Mouse (Mus musculus): ENCODE measurements around the gene Gm10300. TPM values are rescaled to one million over a fixed set of nuclear protein-coding genes. Genes with fewer than 3 reads are reported as not detected.
A peak's percentile ranks its signal among the peaks of the same experiment; 100 is the strongest.

Gene Gm10300
- total RNA-seq, 2 experiments from 2014 or later = 0.10 TPM; not detected in 1

DNA sequence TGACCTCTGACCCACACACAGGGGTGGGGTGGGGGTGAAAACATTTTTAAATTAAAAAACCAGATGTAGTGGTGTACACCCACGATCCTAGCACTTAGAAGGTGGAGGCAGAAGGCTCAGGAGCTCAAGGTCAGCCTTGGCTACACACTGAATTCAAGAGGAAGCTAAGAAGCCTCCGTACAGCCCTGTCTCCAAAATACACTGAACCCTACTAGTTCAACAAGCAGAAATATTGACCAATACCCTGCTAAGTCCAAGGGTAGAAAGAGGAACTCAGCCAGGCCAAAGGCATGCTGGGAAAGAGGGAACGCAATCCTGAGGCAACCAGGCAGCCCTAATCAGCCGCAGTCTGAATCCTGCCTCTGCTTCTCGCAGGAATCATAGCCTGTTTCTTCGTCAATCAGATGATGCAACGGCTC, 3.8 kb downstream of the Gm10300 start:
- DNase-seq (ENCODE audit: low spot score in 2 of 2) = no peak

DNA sequence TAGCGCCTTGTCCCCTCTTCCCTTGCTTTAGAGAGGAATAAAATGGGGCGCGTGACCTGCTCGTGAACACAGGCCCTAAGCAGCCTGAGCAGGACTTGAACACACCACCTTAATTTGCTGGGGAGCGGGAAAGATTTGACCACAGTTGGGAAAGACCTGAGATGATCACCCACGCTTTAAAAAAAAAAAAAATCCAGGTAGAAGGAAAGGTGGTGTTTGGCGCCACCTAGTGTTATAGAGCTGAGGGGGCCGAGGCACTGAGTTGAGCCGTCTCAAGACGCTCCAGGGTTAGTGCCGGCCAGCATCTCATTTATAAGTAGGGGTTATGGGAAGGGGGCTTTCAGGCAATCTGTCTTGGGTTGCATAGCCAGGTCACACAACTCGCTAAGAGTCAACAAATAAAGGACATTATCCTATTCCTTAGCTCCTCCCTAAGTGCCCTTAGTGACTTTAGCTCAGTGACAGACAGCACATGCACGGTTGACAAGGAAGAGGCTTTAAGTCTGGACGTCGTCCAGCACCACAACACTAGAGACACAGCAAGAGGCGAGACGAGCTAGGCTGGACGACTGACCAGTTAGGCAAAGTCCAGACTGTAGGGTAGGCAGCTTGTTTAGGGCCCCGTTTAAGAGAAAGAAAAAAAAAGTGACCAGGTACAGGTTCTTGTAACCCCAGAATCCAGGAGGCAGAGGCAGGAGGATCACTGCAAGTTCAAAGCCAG, 5.2 kb downstream of the Gm10300 start:
- DNase-seq (ENCODE audit: low spot score in 2 of 2) = peak in 1 of 2 experiments; percentile 58

GRCm38 (mm10) chr4:132080492-132080983, 6.0 kb downstream of the Gm10300 start:
- no peak for DNase-seq (ENCODE audit: low spot score in 2 of 2)

- DNase-seq (ENCODE audit: low spot score in 2 of 2) = no peak
Measured at GRCm38 (mm10) chr4:132085114-132085513, 10.6 kb downstream of the Gm10300 start.

DNA sequence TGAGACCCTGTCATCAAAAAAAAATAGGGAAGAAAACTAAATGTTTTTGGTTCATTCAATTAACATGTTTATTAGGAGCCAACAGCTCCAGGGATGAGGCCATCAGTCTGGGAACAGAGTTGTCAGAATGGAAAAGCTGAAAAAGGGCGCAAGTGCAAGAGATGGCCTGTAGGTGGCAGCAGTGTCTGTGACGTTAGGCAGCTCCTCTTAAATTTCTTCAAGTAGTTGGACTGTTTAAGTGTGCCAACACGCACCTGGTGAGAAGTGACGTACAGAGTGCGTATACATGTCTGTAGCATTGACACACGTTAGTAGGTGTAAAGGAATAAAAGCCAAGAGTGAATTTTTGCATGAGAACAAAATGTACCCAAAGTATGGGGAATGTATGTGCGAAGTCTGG, 14.4 kb downstream of the Gm10300 start:
- DNase-seq (ENCODE audit: low spot score in 2 of 2) = peak in 1 of 2 experiments; percentile 47

DNA sequence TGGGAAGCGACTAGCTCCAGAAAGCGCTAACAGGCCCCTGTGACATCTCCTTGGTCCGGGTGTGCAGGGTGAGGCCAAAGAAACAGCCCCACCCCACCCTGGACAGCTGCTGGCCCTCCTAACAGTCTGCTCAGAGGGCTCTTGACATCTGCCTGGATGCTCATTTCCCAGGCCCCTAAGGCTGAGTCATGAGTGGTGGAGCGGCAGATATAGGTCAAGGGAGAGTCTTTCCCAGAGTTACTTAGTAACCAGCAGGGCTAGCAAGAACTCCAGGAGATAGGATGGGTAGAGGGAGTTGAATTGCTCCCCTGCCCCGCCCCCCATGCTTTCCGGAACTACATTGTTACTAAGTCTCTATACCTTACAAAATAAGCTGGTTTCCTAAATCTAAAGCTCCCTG, 18.6 kb downstream of the Gm10300 start:
- no peak for DNase-seq (ENCODE audit: low spot score in 2 of 2)

DNA sequence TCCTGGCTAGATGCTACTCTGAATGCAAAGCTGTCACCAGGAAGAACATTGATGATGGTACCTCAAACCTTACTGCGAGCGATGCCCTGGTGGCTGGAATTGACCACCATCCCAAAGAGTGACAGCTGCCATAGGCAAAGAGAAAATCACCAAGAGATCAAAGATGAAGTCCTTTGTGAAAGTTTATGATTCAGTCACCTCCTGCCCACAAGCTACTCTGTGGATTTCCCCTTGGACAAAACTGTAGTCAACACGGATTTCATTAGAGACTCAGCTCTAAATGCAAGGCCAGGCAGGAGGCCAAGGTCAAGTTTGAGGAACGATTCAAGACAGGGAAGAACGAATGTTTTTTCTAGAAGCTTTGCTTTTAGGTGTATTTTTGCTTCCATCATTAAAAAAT, 19.4 kb downstream of the Gm10300 start:
- no peak for DNase-seq (ENCODE audit: low spot score in 2 of 2)

DNA sequence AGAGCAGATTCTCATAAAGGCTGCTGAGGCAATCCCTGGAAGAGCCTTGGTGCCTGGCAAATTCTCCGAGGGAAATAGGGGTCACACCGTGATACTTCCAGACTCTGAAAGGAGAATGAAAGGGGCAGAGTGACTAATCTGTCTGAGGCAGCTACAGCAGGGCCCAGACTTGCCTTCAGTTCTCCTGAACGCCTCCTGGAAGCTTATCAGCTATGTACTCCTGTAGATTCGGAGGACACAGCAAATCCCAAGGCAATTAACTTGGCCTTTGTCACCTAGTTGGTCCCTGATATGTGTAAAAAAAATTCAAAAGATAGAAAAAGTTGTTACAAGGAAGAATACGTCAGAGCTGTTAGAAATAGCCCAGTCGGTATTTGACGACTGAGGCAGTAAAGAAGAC, 20.5 kb downstream of the Gm10300 start:
- no peak for DNase-seq (ENCODE audit: low spot score in 2 of 2)

DNA sequence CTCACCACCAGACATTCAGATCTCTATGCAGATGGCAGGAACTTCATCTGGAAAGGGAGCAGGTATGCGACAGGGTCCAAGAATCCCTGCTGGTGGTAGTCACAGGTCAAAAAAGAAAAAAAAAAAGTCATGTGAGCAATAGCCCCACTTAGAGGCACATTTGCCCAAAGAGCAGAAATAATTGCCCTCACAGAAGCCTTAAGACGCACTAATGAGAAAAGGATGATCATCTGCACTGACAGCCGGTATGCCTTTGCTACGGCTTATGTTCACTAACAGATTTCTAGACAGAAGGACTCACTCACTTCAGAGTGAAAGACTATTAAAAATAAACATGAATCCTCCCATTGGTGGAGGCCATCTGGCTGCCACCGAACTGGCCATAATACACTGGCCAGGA, 25.1 kb downstream of the Gm10300 start:
- DNase-seq (ENCODE audit: low spot score in 2 of 2) = no peak

GRCm38 (mm10) chr4:132101152-132101551, 26.7 kb downstream of the Gm10300 start:
- no peak for DNase-seq (ENCODE audit: low spot score in 2 of 2)

- DNase-seq (ENCODE audit: low spot score in 2 of 2) = no peak
Measured at GRCm38 (mm10) chr4:132108221-132108620, 33.7 kb downstream of the Gm10300 start.

DNA sequence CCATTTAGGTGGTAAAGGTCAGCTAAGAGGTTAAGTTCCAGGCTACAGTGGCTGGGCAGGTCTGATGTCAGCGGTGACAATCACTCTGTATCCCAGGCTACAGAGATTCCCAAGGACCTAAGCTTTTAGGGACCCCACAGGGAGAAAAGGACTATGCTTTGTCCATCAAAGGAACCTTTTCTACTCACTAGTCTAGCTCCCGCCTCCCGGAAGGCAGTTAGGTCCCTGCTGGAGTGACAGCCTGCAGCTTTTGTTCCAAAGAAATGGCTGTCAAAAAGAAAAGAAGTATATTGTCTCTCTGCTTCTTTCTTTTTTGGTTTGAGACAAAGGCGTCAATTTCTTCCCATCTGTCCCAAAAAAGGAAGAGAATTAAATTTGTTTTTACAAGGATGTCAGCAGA, 36.7 kb downstream of the Gm10300 start:
- DNase-seq (ENCODE audit: low spot score in 2 of 2) = no peak

- DNase-seq (ENCODE audit: low spot score in 2 of 2) = peak in 1 of 2 experiments; percentile 16
Measured at GRCm38 (mm10) chr4:132113411-132114095, 39.1 kb downstream of the Gm10300 start.

DNA sequence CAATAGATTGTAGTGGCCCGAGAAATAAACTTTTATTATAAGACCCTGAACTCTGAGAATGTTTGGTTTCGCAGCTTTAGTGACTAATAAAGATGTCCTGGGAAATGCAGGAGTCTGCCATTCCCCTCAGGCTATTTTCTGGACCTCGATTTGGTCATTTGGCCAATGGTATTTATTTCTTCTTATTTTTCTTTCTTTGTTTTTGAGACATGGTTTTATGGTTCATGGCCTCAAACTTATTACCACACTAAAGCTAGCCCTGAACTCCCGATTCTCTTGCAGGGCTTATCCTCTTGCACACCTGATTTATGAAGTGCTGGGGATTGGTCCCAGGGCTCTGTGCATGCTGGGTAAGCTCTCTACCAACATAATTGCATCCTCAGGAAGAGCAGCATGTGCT, 41.8 kb downstream of the Gm10300 start:
- no peak for DNase-seq (ENCODE audit: low spot score in 2 of 2)

DNA sequence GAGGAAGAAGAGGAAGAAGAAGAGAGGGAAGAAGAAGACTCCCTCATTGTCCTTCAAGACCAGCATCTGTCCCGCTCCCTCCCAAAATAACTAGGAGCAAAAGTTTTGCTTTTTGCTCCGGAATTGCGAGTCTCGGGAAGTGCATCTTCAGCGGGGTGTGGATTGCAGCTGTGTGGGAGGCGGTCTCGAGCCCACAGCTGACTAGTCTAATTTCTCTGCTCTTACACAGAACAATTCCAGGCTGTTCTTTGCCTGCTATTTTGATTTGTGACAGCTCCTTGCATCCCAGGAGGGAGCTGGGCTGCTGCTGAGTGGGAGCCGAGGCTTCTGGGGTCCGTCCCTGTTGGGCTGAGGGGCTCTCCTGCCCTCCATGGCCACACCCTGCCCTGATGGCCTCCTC, 45.1 kb downstream of the Gm10300 start:
- DNase-seq (ENCODE audit: low spot score in 2 of 2) = no peak

DNA sequence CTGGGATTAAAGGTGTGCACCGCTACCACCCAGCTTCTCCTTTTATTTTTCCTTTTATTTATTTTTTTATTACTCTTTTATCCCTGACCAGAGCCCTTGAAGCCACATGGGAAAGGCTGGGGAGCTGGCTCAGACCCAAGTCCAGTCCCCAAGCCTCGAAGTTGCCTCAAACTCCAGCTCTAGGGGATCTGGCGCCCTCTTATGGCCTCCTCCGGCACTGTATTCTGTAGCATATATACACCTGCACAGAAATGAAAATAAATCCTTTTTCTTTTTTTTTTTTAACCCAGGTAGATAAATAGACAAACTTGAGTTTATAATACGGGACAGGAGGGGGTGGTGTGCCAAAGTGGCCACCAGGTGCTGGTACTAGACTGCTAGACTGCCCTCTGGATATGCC, 47.2 kb downstream of the Gm10300 start:
- no peak for DNase-seq (ENCODE audit: low spot score in 2 of 2)

GRCm38 (mm10) chr4:132123166-132123565, 48.7 kb downstream of the Gm10300 start:
- DNase-seq (ENCODE audit: low spot score in 2 of 2) = no peak

Other genes with a start within 250 kb of the Gm10300 start
- 1 to 10 TPM; 1.3 to 1.4 TPM for gene Ptpru, start 236.4 kb upstream of the Gm10300 start, total RNA-seq (2021)
- 10 to 100 TPM; 21.0 to 21.1 TPM for gene Mecr, start 231.2 kb upstream of the Gm10300 start, total RNA-seq (2021)
- 10 to 100 TPM; 64.3 to 69.4 TPM for gene Srsf4, start 201.1 kb upstream of the Gm10300 start, total RNA-seq (2021)
- 10 to 100 TPM in 1 of 2 experiments, 1 to 10 TPM in 1; 9.9 to 10.4 TPM for gene Tmem200b, start 152.9 kb upstream of the Gm10300 start, total RNA-seq (2021)
- gene Epb41, start 624 bp downstream of the Gm10300 start, total RNA-seq (2021) = 10 to 100 TPM; 35.5 to 43.1 TPM
- gene Oprd1, start 69.8 kb downstream of the Gm10300 start, total RNA-seq (2021) = under 1 TPM in 1 of 2 experiments, not detected in 1; 0.16 TPM
- 10 to 100 TPM; 44.7 to 53.4 TPM for gene Ythdf2, start 137.6 kb downstream of the Gm10300 start, total RNA-seq (2021)
- 10 to 100 TPM; 18.7 to 19.5 TPM for gene Gmeb1, start 186.9 kb downstream of the Gm10300 start, total RNA-seq (2021)
- 10 to 100 TPM; 26.6 to 29.2 TPM for gene Taf12, start 199.7 kb downstream of the Gm10300 start, total RNA-seq (2021)
- gene Rab42, start 228.7 kb downstream of the Gm10300 start, total RNA-seq (2021) = 1 to 10 TPM; 1.0 to 1.3 TPM

Data from gastrocnemius, postnatal 4 days (tissue).